Mouse (Mus musculus) CD4-positive, CD25-positive, alpha-beta regulatory T cell, adult 2 months (primary cell): ENCODE results near the gene Prrx2.

Source experiments
- DNase-seq: peaks from one replicate; pipeline ENCODE4 v3.0.0-alpha.2; 2012; ENCODE audit warnings: low read depth, low spot score

The Prrx2 gene

GRCm38 (mm10) chr2:30834373-30835022 lies at the start of gene Prrx2:
TSS of gene Prrx2 (plus strand) at chr2:30834972.
- no peak for DNase-seq

GRCm38 (mm10) chr2:30787466-30787865 lies 47.3 kb upstream of the Prrx2 start:
- DNase-seq, result no peak

GRCm38 (mm10) chr2:30792061-30792460 lies 42.7 kb upstream of the Prrx2 start:
- no peak for DNase-seq

- peak; percentile 94 for DNase-seq
Observed at GRCm38 (mm10) chr2:30794179-30795108, 40.3 kb upstream of the Prrx2 start.

- peak; percentile 18 for DNase-seq
Observed at GRCm38 (mm10) chr2:30795271-30795888, 39.4 kb upstream of the Prrx2 start.

- DNase-seq, result peak; percentile 23
Observed at GRCm38 (mm10) chr2:30795889-30796275, 38.9 kb upstream of the Prrx2 start.

DNA sequence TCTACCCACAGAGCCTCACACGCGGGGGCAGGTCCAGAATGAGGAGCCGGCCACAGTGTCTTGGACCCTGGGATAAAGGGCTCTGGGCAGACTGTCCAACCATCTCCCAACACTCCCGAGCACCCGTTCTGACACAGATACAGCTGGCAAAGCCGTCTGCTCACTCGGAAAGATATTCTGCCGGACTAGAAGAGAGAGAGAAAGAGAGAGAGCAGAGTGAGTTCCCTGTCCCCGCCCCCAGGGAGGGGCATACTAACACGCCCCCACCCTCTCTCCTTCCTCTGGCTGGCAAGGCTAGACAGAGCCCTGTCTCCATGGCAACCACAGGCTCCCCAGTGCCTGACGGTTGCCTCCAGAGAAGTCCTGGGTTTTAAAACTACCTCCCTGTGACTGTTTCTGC lies 38.4 kb upstream of the Prrx2 start:
- peak; percentile 94 for DNase-seq

GRCm38 (mm10) chr2:30799456-30799855 lies 35.3 kb upstream of the Prrx2 start:
- no peak for DNase-seq

DNA sequence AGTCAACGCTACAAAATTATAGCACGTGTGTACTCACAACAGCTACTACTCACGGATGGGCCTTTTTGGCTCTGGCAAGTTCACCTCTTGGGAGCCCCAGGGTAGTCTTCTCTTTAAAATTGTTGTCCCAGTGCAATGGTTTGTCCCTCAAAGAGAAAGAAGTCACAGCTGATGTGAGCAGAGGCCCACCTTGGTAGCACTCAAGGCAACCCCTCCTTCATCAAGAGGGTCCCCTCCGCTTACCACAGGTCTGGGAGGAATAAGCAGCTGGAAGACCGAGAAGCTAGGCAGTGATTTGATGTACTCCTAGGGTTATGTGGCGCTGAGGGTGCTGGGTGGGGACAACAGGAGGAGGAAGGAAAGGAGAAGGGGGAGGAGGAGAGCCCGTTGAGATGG lies 34.1 kb upstream of the Prrx2 start:
- no peak for DNase-seq

- DNase-seq, result peak; percentile 61
Observed at GRCm38 (mm10) chr2:30801067-30801852, 33.5 kb upstream of the Prrx2 start.

- no peak for DNase-seq
Observed at GRCm38 (mm10) chr2:30803604-30804003, 31.2 kb upstream of the Prrx2 start, which contains the start of gene 1700001O22Rik. TSS of gene 1700001O22Rik (minus strand) at chr2:30803661.

DNA sequence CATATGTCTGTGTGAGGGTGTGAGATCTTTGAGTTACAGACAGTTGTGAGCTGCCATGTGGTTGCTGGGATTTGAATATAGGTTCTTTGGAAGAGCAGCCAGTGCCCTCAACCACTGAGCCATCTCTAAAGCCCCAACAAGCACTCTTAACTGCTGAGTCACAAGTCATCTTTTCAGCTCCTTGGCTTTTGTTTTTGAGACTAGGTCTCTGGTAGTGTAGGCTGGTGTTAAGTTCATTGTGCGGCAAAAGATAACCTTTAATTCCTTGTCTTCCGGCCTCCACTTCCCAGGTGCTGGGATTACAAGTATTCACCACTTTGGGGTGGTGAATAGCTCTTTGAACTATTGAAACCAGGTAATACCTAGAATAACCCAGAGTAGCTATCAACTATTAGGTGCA lies 28.8 kb upstream of the Prrx2 start:
- no peak for DNase-seq

DNA sequence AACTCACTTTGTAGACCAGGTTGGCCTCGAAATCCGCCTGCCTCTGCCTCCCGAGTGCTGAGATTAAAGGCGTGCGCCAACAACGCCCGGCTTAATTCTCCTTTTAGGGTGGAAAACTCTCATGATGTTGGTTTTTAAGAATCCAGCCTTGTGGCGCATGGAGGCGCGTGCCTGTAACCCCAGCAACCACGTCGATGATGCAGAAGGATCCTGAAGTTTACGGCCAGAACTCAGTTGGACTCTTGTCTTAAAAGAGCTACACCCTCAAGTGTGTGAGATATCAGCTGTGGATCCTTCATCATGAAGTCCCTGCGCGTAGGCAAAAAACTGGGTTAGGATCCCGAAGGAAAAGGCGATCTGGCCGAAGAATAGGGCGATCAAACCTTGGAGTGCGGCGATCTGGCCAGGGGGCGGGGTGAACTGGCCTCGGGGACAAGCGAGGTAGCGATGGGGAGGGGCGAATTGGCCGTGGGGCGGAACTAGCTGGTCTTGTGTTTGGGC lies 27.6 kb upstream of the Prrx2 start:
- no peak for DNase-seq

DNA sequence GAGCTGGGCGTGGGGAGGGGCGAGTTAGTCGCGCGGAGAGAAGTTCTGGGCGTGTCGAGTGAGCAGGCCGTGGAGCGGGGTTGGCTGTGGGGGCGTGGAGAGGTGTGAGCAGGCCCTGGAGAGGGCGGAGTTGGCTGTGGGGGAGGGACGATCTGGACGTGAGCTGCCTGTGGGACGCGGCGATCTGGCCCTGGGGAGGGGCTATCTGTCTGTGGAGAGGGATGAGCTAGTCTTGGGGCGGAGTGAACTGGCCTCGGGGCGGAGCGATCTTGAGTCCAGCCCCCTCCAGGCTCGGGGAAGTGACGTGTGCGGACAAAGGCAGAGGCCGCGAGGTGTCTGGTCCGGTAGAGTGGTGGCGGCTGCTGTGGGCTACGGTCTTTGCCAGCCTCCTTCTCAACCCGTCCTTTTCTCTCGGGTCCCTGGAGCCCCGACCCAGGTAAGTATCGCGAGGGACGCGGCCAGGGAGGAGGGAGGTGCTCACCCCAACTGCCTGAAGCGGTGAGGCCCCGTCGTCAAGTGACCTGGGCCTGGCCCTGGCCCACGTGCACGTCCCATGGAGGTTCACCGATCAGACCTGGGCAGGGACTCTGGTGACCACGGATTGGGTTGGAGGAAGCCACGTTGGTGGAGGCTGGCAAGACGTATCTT lies 27.0 kb upstream of the Prrx2 start, which contains the start of gene Ntmt1:
Gene Ntmt1, plus strand, starts transcription at position 179 of the 648 bp plus-strand sequence.
- DNase-seq, result peak; percentile 100

DNA sequence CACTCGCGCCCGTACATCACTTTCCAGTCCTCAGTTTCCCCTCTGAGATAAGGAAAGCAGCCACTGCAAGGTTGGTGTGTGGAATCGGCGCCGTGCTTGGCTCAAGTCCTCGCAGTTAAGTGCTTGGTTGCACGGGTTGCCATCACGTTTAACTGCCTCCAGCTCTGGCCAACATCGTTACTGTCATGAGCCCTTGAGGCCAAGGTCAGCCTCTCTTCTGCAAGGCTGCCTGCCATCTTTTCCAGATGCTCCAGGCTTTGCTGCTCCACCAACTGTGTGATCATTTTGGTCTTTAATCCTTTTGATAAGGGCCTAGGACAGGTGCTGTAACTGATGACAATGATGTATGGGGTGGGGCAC lies 26.5 kb upstream of the Prrx2 start:
- DNase-seq, result no peak

- no peak for DNase-seq
Observed at GRCm38 (mm10) chr2:30809503-30809902, 25.3 kb upstream of the Prrx2 start.

DNA sequence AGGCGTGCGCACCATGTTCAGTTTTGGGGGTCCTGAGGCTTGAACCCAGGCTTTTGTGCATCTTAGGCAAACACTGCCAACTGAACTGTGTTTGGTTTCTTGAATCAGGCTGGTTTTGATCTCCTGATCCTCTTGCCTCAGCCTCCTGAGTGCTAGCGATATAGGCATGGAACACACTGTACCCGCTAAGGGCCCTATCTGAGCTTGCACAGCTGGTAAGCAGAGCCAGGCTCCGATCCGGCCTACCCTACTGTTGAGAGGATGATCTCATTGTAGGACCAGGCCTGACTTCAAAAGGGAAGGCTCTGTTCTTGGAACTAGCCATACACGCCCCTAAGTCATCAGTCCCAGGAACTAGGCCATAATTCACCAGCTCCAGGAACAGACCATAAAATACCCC lies 24.2 kb upstream of the Prrx2 start:
- DNase-seq, result no peak

- no peak for DNase-seq
Observed at GRCm38 (mm10) chr2:30816383-30816782, 18.4 kb upstream of the Prrx2 start.

GRCm38 (mm10) chr2:30819873-30820272 lies 14.9 kb upstream of the Prrx2 start:
- peak; percentile 25 for DNase-seq

GRCm38 (mm10) chr2:30821073-30821472 lies 13.7 kb upstream of the Prrx2 start:
- DNase-seq, result peak; percentile 47

DNA sequence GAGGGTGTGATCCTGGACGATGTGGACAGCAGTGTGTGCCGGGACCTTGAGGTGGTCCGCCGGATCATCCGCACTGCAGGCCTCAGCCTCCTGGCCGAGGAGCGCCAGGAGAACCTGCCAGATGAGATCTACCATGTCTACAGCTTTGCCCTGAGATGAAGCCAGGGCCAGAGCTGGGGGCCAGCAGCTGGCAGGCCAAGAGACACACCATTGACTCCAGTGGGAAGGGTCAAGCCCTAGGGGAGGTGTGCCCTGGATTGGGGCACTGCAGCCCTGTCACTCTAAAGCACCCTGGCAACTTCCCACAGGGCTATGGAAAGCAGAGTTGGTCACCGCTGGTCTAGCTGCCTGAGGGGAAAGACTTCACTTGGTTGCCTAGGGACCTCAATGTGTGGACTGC lies 12.3 kb upstream of the Prrx2 start:
- DNase-seq, result no peak
